Mouse (Mus musculus) right cerebral cortex, postnatal 14 days (tissue): ENCODE results near the gene Cmya5.
"Not testable (repeated sequence)": the region's sequence is repeated elsewhere in the genome, so short reads cannot be mapped to it uniquely, and the experiment has no call there.

Experiments
- DNase-seq: peaks from one replicate; pipeline ENCODE4 v3.0.0; 2022

The Cmya5 gene

DNA sequence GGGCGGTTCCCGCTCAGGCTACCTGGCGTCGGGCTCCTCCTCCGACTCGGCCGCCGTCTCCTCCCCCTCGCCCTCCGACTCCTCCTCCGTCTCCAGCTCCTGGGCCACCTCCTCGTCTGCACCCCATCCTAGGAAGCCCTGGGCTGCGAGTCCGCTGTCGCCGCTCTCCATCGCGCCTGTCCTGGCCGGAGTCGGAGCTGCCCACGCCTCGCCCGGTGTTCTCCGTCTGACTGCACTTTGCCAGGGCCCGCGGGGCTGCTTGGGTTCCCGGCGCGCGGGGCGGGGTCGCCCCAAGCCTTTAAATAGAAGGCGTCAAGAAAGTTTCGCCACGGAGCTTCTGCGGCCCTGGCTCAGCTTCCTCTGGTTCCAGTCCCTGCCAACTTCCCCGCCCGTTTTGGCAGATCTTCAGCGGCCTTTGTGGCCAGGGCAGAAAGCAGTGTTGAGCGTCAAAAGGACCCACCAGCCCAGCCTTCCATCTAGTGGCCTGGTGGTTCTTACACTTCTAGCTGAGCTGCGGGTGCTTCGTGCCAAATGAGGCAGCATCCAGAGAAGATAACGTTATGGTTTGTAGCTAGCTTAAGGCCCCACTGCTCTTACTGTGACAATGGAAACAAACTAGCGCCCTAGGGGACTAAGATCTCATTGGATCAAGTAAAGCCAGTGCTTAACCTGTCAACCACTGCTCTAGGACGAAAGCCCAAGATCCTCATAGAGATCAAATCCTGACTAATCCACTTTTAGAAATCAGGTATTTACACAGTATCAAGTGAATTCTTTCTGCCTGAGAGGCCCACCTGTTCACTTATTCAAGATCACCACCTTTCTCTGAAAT, at the start of gene Cmya5:
Cmya5 (minus strand) TSS at position 389 of the 832 bp plus-strand sequence.
- peak; percentile 78 for DNase-seq

DNA sequence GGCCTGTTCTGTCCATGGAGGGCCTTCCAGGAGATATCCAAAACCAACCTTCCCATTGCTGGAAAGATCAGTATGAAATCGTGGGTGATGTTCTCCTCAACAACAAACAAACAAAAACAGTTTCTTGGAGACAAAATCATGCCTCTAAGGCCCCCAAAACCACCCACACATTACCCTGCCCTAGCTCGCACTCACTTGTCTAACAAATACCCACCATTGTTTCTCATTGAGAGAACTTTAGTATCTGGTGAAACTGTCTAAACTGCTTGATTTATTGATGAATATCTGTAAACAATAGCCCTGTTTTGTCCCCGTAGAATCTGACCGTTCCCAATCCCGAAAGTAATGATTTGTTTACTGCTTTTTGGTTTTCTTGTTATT, 48.1 kb upstream of the Cmya5 start:
- DNase-seq = no peak

DNA sequence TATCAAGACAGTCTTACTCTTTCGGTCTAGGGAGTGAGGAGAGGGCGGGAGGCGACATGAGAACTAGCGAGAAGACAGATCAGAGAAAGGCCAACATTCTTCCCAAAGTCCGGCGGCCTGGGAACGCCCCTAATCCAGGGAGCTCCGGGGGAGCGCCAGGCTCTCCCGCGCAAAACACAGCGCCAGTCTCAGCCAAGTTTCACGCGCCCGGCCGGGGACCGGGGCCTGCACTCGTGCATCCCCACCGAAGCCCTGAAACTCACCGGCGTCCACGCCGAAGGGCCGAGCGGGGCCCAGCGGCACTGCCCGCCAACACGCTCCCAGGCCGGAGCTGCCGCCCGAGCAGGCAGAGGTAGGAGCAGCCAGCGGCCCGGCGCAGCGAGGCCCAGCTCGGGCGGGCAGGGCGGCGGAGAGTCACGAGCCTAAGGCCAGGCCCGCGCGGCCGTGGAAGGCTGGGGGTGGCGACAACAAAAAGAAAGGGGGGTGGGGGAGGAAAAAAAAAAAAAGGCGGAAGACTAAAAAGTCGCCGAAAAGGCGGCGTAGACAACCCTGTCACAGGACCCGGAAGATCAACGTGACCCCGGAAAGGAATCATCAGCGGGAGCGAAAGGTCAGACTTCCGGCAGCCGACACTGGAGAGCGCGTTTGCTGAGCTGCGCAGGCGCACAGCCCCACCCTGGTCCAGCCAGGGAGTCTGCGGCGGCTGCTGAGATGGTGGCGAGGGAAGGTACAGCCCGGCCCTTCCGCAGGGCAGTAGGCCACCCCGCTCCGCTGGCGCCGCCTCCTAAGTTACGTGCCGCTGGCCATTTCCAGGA, 47.5 kb upstream of the Cmya5 start, which contains the start of gene Tent2:
Tent2 (minus strand) TSS at position 555 of the 815 bp plus-strand sequence.
- DNase-seq = peak; percentile 90

DNA sequence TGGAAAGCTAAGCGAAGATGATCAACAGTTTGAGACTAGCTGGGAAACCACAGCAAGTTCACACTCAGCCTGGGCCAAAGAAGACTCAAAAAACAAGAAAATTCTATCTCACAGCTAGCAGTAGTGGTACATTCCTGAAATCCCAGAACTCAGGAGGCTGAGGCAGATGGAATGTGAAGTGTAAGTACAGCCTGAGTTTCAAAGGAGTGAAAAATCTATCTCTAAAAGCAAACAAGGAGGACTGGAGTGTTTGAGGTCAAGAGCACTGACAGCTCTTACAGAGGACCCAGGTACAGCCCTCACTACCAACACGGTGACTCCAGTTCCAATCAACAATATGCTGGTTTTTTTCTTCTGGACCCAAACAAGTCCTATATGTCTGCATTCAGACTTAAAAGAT, 44.9 kb upstream of the Cmya5 start:
- no peak for DNase-seq

- DNase-seq = no peak
These were observed 44.2 kb upstream of the Cmya5 start for GRCm38 (mm10) chr13:93188738-93189137.

- not testable (repeated sequence) for DNase-seq
These were observed 43.3 kb upstream of the Cmya5 start for GRCm38 (mm10) chr13:93187792-93188191.

- DNase-seq = no peak
These were observed 35.8 kb upstream of the Cmya5 start for GRCm38 (mm10) chr13:93180351-93180750.

DNA sequence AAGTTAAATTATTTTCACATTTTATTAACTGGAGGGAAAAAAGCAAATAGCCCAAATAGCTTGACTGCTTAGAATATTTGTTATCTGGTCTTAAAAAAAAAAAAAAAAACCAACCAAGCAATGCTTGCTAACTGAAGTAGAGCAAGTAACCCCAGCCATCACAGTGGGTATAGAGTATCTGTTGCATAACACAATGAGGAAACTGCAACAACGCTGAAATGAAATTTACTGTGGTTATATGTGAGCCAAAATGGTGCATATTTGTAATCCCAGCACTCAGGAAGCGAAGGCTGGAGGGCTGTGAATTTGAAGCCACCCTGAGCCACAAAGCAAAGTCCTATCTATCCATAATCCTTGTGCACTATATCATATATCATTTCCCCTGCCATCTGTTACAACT, 35.0 kb upstream of the Cmya5 start:
- DNase-seq = no peak

DNA sequence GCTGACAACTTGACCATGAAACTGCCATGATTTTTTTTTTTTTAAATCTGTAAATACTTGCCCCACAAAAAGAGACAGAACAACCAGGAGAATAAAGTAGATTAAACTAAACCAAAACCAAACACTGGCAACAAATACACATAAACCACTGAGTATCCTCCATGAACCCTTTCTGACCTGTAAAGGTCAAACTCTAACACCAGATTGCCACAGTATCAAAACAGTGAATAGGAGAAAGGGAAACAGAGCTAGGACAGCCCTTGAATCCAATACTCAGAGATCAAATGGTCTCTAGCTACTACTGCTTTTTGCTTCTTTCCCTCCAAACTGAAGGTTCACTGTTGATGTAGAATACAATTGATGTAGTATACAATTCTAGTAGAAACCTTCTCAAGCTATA, 33.0 kb upstream of the Cmya5 start:
- no peak for DNase-seq

DNA sequence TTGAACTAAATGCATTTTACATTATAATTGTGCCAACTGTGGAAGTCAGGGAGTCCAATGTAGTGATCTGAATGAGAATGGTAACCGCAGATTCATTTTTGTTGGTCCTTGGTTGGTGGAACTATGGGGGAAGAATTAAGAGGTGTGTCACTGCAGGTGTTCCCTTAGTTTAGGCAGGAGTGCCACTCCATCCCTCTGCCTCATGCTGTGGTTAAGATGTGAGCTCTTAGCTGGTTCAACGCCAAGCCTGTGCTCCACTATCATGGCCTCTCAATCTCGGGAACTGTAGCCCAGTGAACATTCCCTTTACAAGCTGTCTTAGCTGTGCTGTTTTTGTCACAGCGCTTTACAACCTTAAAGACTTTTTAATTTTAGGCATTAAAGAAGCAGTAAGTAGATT, 18.8 kb upstream of the Cmya5 start:
- no peak for DNase-seq

DNA sequence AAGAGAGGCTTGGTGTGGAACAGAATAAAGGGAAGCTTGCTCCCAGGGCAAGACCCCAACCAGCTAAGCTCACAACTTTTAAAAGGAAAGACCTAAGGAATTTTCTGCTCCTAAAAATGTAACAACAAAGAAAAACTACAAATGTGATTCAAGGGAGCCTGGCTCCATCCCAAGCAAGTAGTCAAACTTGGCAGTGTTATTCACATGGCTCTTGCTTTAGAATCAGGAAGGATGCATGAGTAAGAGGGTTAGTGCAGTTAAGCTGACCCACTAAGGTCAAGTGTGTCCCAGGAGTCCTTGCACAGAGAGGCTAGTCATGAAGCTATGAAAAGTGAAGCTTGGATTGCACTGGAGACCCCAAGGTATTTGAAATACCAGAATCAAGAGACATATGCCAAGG, 17.9 kb upstream of the Cmya5 start:
- no peak for DNase-seq

GRCm38 (mm10) chr13:93158261-93158660, 13.7 kb upstream of the Cmya5 start:
- no peak for DNase-seq

DNA sequence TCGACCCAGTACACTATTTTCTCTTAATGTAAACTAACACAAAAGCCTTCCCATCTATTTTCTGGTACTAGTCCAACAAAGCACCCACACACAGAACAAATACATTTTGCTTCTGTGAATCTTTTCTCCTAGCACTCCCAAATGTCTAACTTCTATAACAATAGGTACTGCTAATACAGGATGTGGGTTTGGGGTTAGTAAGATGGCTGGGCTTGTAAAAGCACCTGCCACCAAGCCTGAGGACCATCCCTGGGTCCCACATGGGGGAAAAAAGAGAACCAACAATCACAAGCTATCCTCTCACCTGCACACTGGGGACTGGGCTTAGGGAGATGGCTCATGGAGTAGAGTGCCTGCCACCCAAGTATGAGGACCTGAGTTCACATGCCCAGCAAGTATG, 8.8 kb upstream of the Cmya5 start:
- DNase-seq = no peak

GRCm38 (mm10) chr13:93143819-93144283, 673 bp downstream of the Cmya5 start:
- no peak for DNase-seq

GRCm38 (mm10) chr13:93141184-93141583, 3.3 kb downstream of the Cmya5 start:
- no peak for DNase-seq

DNA sequence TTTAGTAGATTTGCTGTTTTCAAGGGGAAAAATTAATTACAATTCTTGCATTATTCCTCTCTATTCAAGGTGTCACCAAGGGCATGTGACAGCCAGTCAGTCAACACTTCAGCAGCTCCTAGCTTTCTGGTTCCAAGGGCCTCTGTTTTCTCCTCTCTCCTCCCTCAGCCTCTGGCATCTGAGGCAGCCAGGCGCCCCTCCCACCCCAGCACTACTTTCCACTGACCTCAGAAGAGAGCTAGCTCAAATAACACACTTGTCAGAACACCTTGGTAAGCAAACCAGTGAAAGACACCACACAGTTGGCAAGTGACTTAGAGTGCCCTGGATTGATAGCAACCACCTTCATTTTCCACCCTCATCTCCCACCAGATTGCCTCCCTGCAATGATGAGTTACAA, 6.5 kb downstream of the Cmya5 start:
- no peak for DNase-seq

GRCm38 (mm10) chr13:93137098-93137497, 7.4 kb downstream of the Cmya5 start:
- DNase-seq = no peak

DNA sequence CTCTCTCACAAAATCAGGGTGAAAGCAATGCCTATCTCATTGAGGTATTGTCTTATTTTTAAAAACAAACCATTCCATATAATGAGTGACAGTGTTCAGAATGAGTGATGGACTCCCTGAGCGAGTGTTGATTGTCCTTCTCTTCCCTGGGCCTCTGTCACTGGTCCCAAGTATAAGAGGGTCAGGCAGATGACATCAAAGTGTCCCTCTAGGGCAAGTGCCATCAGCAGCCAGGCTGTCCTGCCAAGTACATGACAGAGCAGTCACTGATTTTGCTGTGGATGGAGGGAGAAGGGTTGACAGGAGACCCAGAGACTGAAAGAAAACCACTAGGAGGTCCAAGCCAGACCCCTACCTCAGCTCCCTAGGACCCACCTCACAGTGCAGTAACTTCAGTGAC, 8.3 kb downstream of the Cmya5 start:
- DNase-seq = no peak

DNA sequence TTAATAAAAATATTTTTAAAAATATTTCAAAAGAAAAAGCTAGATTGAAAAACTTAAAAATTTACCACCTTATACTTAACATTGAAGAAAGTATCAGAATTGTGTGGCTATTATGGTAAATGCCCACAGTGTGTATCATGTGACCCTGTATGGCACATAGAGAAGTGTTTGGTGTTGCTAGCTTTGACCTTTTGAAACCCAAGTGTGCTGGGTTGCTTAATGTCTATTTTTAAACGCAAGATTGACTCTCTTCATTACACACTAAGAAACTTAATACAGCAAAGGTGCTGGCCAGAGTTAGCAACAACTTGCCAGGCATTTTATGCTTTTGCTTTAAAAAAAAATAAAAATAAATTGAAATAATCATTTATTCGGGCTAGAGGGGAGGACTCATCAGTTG, 9.0 kb downstream of the Cmya5 start:
- DNase-seq = no peak

- DNase-seq = no peak
These were observed 13.8 kb downstream of the Cmya5 start for GRCm38 (mm10) chr13:93130674-93131073.

- DNase-seq = no peak
These were observed 15.6 kb downstream of the Cmya5 start for GRCm38 (mm10) chr13:93128961-93129360.

GRCm38 (mm10) chr13:93128111-93128860, 16.2 kb downstream of the Cmya5 start:
- DNase-seq = no peak

DNA sequence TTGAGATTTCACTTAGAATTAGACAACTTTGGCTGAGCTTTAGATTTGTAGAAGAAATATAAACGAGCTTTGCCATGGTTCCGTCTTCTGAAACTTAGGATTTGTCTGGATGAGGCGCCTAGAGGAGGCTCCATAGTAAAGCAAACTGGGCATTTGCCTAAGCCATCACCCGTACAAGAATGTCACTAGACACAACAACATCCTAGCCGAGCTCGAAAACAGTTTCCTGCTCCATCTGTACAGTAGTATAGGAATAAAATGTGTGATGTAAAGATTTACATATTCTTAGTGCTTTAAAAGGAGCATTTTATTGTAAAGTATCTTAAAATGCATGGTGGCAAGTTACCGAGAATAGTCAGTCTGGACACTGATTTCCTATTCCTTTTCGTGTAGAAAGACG, 22.2 kb downstream of the Cmya5 start:
- DNase-seq = no peak
